Mouse (Mus musculus) left cerebral cortex, adult 11 months (tissue): Measurements from ENCODE around the gene Prkar2a.
A peak's percentile ranks its signal among the peaks of the same experiment; 100 is the strongest.
"Not testable (repeated sequence)": the region's sequence is repeated elsewhere in the genome, so short reads cannot be mapped to it uniquely, and the experiment has no call there.

Source experiments
- DNase-seq: peaks from one replicate; pipeline ENCODE4 v3.0.0; 2022; ENCODE audit warnings: low spot score

Prkar2a gene

GRCm38 (mm10) chr9:108689106-108689505, at the start of gene Prkar2a:
Gene Prkar2a, plus strand, starts transcription at chr9:108689314.
- no peak for DNase-seq

GRCm38 (mm10) chr9:108639825-108640224, 49.3 kb upstream of the Prkar2a start:
- DNase-seq: no peak

GRCm38 (mm10) chr9:108648166-108648565, 40.9 kb upstream of the Prkar2a start:
- no peak for DNase-seq

GRCm38 (mm10) chr9:108648611-108649560, 40.2 kb upstream of the Prkar2a start, which contains the start of gene Arih2:
Gene Arih2, minus strand, starts transcription at chr9:108649386.
- DNase-seq: peak; percentile 81

- DNase-seq: no peak
Measured at GRCm38 (mm10) chr9:108649561-108650440, 39.3 kb upstream of the Prkar2a start.

GRCm38 (mm10) chr9:108654566-108655464, 34.3 kb upstream of the Prkar2a start:
- DNase-seq: no peak

GRCm38 (mm10) chr9:108655865-108656264, 33.2 kb upstream of the Prkar2a start:
- DNase-seq: not testable (repeated sequence)

- peak; percentile 66 for DNase-seq
Measured at GRCm38 (mm10) chr9:108661677-108662612, 27.2 kb upstream of the Prkar2a start, which contains the start of gene Slc25a20. Gene Slc25a20, plus strand, starts transcription at chr9:108662088.

GRCm38 (mm10) chr9:108662660-108663059, 26.5 kb upstream of the Prkar2a start:
- DNase-seq: no peak

GRCm38 (mm10) chr9:108669875-108670274, 19.2 kb upstream of the Prkar2a start:
- DNase-seq: no peak

GRCm38 (mm10) chr9:108673151-108673550, 16.0 kb upstream of the Prkar2a start:
- no peak for DNase-seq

- no peak for DNase-seq
Measured at GRCm38 (mm10) chr9:108680026-108680425, 9.1 kb upstream of the Prkar2a start.

- no peak for DNase-seq
Measured at GRCm38 (mm10) chr9:108686475-108686887, 2.6 kb upstream of the Prkar2a start.

- DNase-seq: no peak
Measured at GRCm38 (mm10) chr9:108687181-108687580, 1.9 kb upstream of the Prkar2a start.

- no peak for DNase-seq
Measured at GRCm38 (mm10) chr9:108687686-108688085, 1.4 kb upstream of the Prkar2a start.

GRCm38 (mm10) chr9:108688451-108688850, 663 bp upstream of the Prkar2a start:
- no peak for DNase-seq

- DNase-seq: no peak
Measured at GRCm38 (mm10) chr9:108689993-108690392, 879 bp downstream of the Prkar2a start.

GRCm38 (mm10) chr9:108690914-108691313, 1.8 kb downstream of the Prkar2a start:
- no peak for DNase-seq

- no peak for DNase-seq
Measured at GRCm38 (mm10) chr9:108691371-108691770, 2.3 kb downstream of the Prkar2a start.

GRCm38 (mm10) chr9:108691846-108692225, 2.7 kb downstream of the Prkar2a start:
- DNase-seq: peak; percentile 80
